Mouse (Mus musculus): ENCODE results near the gene C1ql2. TPM values are rescaled to one million over a fixed set of nuclear protein-coding genes. Genes with fewer than 3 reads are reported as not detected.

The C1ql2 gene
- polyA plus RNA-seq, 1 experiment from 2014 or later = not detected

Other genes starting within 250 kb of the C1ql2 start
- gene Dbi, start 219.5 kb upstream of the C1ql2 start, polyA plus RNA-seq (2016; fragmentation: Nextera tagmentation; extraction: Ambion mirVana) = 470 and 475 TPM in 2 replicates
- gene 3110009E18Rik, start 219.4 kb upstream of the C1ql2 start, polyA plus RNA-seq (2016; fragmentation: Nextera tagmentation; extraction: Ambion mirVana) = 12.8 and 14.3 TPM in 2 replicates
- 54.3 and 56.3 TPM in 2 replicates for gene Steap3, start 67.9 kb upstream of the C1ql2 start, polyA plus RNA-seq (2016; fragmentation: Nextera tagmentation; extraction: Ambion mirVana)
- 11.9 and 13.0 TPM in 2 replicates for gene Marco, start 164.4 kb downstream of the C1ql2 start, polyA plus RNA-seq (2016; fragmentation: Nextera tagmentation; extraction: Ambion mirVana)

All from liver, embryonic 12.5 days (tissue).